Mouse (Mus musculus) thymus, postnatal 0 days (tissue): Measurements from ENCODE around the gene Chrna10. TPM values are rescaled to one million over a fixed set of nuclear protein-coding genes. Genes with fewer than 3 reads are reported as not detected.

ENCODE experiments used
- DNase-seq: peaks from one replicate; pipeline ENCODE4 v3.0.0-alpha.2; 2015; ENCODE audit warnings: low spot score
- polyA plus RNA-seq: library from polyadenylated mRNA; unstranded; fragments of >200 nt; fragmentation: Nextera tagmentation; extraction: Ambion mirVana; gene quantifications from 2 replicates; pipeline ENCODE4 v1.2.1, GENCODE M21; 2015

Gene Chrna10
- polyA plus RNA-seq: 0.13 and 0.23 TPM in 2 replicates

- no peak for DNase-seq
Observed at GRCm38 (mm10) chr7:102116579-102117331, at the start of gene Chrna10. Gene Chrna10, minus strand, starts transcription at chr7:102116828.

- DNase-seq: no peak
Observed at GRCm38 (mm10) chr7:102153691-102154090, 37.1 kb upstream of the Chrna10 start.

- no peak for DNase-seq
Observed at GRCm38 (mm10) chr7:102137898-102138297, 21.3 kb upstream of the Chrna10 start.

- DNase-seq: peak; percentile 44
Observed at GRCm38 (mm10) chr7:102137464-102137863, 20.8 kb upstream of the Chrna10 start.

GRCm38 (mm10) chr7:102132395-102132794 is 15.8 kb upstream of the Chrna10 start:
- no peak for DNase-seq

- DNase-seq: no peak
Observed at GRCm38 (mm10) chr7:102120326-102120725, 3.7 kb upstream of the Chrna10 start.

- no peak for DNase-seq
Observed at GRCm38 (mm10) chr7:102117382-102117781, 754 bp upstream of the Chrna10 start.

- no peak for DNase-seq
Observed at GRCm38 (mm10) chr7:102113151-102113729, 3.4 kb downstream of the Chrna10 start.

- no peak for DNase-seq
Observed at GRCm38 (mm10) chr7:102109746-102110145, 6.9 kb downstream of the Chrna10 start.

GRCm38 (mm10) chr7:102109171-102109570 is 7.5 kb downstream of the Chrna10 start, which contains the start of gene Art5:
Gene Art5, minus strand, starts transcription at chr7:102109489.
- peak; percentile 30 for DNase-seq

- no peak for DNase-seq
Observed at GRCm38 (mm10) chr7:102108206-102108605, 8.4 kb downstream of the Chrna10 start.

GRCm38 (mm10) chr7:102106700-102107141 is 9.9 kb downstream of the Chrna10 start:
- DNase-seq: peak; percentile 82

- DNase-seq: no peak
Observed at GRCm38 (mm10) chr7:102104126-102104525, 12.5 kb downstream of the Chrna10 start.

- DNase-seq: no peak
Observed at GRCm38 (mm10) chr7:102103555-102103954, 13.1 kb downstream of the Chrna10 start.

GRCm38 (mm10) chr7:102102696-102103095 is 13.9 kb downstream of the Chrna10 start:
- DNase-seq: no peak

GRCm38 (mm10) chr7:102102241-102102640 is 14.4 kb downstream of the Chrna10 start:
- DNase-seq: no peak

GRCm38 (mm10) chr7:102101487-102101886 is 15.1 kb downstream of the Chrna10 start, which contains the start of gene Art1:
Gene Art1, plus strand, starts transcription at chr7:102101743.
- no peak for DNase-seq

- no peak for DNase-seq
Observed at GRCm38 (mm10) chr7:102100868-102101267, 15.8 kb downstream of the Chrna10 start.

- peak; percentile 83 for DNase-seq
Observed at GRCm38 (mm10) chr7:102099760-102100661, 16.6 kb downstream of the Chrna10 start.

GRCm38 (mm10) chr7:102087336-102087735 is 29.3 kb downstream of the Chrna10 start:
- DNase-seq: no peak

- no peak for DNase-seq
Observed at GRCm38 (mm10) chr7:102084041-102084696, 32.5 kb downstream of the Chrna10 start.
